Mouse (Mus musculus) right cerebral cortex, postnatal 10 days (tissue): ENCODE data around the gene Mrps35.
A peak's percentile ranks its signal among the peaks of the same experiment; 100 is the strongest.

Experiments used
- DNase-seq, 2 experiments: peaks; one replicate each; pipeline ENCODE4 v3.0.0; 2021; ENCODE audit warnings: low spot score in 2 of 2

Mrps35 gene

DNA sequence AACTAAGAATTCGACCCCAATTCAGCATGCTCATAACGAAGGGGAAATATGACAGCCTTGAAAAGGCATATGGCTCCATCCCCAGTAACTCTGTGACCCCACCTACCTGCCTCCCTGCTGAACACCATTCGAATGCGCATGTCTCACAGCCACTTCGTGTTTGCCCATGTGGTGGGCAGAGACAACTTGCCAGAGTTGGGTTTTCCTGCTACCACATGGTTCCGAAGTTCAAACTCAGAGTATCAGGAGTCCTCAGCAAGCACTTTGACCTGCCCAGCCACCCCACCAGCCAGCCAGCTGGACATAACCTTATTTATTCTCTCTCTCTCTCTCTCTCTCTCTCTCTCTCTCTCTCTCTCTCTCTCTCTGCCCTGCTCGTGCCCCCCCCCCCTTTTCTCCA, 45.2 kb downstream of the Mrps35 start:
- no peak for DNase-seq

DNA sequence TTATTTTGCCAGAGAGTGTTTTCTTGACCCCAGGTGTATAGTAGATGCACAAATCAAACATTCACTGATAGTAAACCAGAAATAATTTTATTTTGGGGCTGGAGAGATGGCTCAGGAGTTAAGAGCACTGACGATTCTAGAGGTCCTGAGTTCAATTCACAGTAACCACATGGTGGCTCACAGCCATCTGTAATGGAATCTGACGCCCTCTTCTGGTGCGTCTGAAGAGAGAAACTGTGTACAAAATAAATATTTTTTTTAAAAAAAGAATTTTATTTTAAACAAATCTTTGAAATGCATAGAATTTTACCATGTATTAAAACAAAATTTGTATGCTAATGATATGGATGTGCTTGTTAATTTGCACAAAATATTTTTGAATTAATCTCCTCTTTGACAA, 46.0 kb downstream of the Mrps35 start:
- no peak for DNase-seq

- DNase-seq: no peak
Measured at GRCm38 (mm10) chr6:147090191-147090590, 47.6 kb downstream of the Mrps35 start.

DNA sequence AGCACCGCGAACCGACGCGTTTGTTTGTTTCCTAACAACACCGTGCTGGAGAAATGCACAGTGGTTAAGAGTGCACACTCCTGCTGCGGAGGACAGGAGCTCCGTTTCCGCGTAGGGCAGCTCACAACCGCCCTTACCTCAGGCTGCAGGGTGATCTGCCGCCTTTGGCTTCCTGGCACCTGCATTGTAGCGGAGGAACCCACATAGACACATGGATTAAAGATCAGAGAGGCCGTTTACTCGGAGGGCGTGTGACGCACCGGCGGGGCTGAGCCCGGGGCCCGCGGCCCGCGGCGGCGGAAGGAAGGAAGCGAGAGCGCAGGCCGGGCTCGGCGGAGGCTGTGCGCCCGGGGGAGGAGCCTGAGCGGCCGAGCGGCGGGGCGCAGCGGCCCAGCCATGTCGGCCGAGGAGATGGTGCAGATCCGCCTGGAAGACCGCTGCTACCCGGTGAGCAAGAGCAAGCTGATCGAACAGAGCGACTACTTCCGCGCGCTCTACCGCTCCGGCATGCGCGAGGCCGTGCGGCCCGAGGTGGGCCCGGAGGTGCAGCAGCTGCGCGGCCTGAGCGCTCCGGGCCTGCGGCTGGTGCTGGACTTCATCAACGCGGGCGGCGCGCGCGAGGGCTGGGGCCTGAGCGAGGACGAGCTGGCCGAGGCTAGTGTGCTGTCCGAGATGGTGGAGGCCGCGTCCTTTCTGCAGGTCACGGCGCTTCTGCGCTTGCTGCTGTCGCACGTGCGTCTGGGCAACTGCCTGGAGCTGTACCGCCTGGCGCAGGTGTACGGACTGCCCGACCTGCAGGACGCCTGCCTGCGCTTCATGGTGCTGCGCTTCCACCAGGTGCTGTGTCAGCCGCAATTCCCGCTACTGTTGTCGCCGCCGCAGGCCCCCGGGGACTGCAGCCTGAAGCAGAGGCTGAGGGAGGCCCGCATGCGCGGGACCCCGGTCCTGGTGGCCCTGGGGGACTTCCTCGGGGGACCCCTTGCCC, 48.9 kb downstream of the Mrps35 start, which contains the start of gene Klhl42:
TSS of gene Klhl42 (plus strand) at position 244 of the 985 bp plus-strand sequence.
- peak; percentile 70 to 75 for DNase-seq

GRCm38 (mm10) chr6:147092136-147092535, 49.6 kb downstream of the Mrps35 start:
- DNase-seq: peak; percentile 67 to 74

DNA sequence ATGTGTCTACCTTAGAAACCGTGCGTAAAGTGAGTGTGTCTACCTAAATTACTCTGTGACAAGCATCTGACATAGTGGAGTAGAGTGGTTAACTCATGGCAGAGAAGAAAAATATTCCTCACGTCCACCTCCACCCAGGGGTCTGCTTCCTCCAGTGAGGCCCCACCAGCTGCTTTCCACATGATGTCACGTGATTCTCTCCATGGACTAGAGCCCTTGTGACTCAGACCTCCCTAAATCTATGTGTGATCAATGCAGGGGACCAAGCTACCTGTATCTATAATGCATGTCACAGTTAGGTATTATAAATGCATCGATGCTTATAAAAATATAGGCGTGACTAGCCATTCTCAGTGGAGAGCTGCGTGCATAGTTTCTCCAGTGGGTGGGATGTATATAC, 52.2 kb downstream of the Mrps35 start:
- DNase-seq: no peak

DNA sequence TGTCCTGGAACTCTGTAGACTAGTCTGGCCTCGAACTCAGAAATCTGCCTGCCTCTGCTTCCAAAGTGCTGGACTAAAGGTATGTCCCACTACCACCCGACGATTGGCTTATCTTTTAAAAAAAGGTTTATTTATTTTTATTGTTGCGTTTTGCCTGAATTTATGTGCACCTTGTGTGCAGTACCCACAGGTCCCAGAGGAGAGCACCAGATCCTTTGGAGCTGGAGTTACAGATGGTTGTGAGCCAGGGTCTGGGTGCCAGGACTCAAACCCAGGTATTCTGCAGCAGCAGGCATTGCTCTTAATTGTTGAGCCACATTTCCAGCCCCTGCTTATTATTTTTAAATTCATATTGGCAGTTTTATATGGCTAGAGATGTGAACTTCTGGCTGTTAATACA, 53.5 kb downstream of the Mrps35 start:
- no peak for DNase-seq

- no peak for DNase-seq
Measured at GRCm38 (mm10) chr6:147096934-147097333, 54.4 kb downstream of the Mrps35 start.

- no peak for DNase-seq
Measured at GRCm38 (mm10) chr6:147097346-147097929, 54.9 kb downstream of the Mrps35 start.

- DNase-seq: no peak
Measured at GRCm38 (mm10) chr6:147099458-147100277, 57.1 kb downstream of the Mrps35 start.

DNA sequence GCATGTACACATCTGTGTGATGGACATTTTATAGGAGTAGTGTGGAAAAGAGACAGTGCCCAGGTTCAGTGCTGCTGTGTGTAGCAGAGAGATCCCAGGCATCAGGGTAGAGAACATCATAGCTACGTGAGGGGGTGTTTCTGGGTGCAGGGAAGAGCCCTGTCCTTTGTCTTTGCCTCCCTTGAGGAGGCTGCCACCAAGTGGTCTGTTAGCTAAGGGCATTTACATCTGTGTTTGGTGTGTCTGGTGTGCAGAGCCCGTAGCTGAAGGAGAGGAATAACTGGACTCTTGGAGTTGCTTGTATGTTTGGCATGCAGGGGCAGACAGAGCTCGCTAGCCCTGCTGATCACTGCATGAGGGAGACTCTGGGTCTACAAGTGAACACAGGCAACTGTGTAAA, 59.7 kb downstream of the Mrps35 start:
- DNase-seq: no peak

DNA sequence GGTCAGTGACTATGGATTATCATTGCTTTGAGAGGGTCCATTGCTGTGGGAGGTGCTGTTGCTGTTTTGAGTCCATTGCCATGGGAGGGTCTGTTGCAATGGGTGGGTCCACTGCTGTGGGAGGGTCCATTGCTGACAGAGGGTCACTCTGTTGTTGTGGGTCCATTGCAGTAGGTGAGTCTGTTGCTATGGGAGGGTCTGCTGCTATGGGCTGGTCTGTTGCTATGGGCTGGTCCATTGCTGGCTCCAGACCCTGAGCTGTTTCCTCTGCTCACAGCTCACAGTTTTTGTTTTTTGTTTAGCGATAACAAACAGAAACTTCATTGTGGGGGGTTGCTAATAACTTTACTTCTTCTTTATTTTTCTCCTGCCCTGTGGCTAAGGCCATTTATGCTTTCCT, 63.0 kb downstream of the Mrps35 start:
- DNase-seq: no peak

DNA sequence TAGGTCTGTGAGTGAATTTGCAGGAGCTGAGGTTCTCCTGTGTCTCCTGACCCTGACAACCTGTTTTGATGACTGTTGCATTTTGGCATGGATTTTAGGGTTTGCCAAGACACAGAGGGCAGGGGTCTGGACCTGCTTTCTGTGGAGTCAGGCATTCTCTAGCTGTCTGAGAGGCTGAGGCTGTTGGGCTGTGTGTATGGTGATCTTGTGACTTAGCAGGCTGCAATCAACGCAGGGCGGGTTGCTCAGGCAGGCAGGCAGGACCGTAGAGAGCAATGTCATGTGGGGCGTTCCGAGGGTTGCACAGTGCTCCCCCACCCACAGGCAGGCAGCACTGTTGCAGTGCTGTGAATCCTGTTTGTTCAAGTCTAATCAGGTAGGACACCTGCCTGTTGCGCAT, 64.2 kb downstream of the Mrps35 start:
- no peak for DNase-seq

GRCm38 (mm10) chr6:147109283-147109682, 66.7 kb downstream of the Mrps35 start:
- no peak for DNase-seq

- DNase-seq: peak; percentile 83 to 91
Measured at GRCm38 (mm10) chr6:147116579-147116978, 74.0 kb downstream of the Mrps35 start.

DNA sequence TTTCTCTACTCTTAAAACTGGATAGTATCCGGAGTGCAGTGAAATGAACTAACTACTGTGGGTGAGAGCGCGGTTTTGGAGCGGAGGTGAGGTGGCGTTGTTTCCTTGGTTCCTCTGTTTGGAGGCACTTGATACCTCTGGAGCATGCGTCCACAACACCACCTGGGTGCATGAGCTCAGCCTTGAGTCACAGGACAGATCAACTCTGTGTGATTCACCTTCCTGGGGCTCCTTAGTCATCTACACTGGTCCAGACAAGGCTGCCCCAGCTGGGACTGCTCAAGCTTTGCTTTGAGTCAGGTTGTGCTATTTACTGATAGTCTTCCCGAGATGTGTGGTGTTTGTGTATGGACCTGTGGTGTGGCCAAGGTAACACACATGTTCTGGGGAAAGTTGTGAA, 75.2 kb downstream of the Mrps35 start:
- no peak for DNase-seq

GRCm38 (mm10) chr6:147118190-147118589, 75.6 kb downstream of the Mrps35 start:
- no peak for DNase-seq

GRCm38 (mm10) chr6:147121320-147121719, 78.8 kb downstream of the Mrps35 start:
- peak in 1 of 2 experiments; percentile 30 for DNase-seq
